Mouse (Mus musculus) brain, embryonic 14.5 days (tissue): ENCODE data around the gene Lonp2. TPM values are rescaled to one million over a fixed set of nuclear protein-coding genes. Genes with fewer than 3 reads are reported as not detected.

Source experiments
- DNase-seq: peaks from one replicate; pipeline ENCODE4 v3.0.0-alpha.2; 2011; ENCODE audit warnings: low read depth
- CTCF ChIP-seq: fragments of 200-500 bp; IDR thresholded peaks from 2 replicates; pipeline ENCODE4 v1.5.1; 2012; ENCODE audit warnings: inconsistent platforms, mild to moderate bottlenecking, moderate library complexity, borderline replicate concordance; ENCODE audit not compliant: insufficient read depth, insufficient read length; ENCODE audit errors: extremely low read depth
- POLR2A ChIP-seq: fragments of 200-500 bp; IDR thresholded peaks from 2 replicates; pipeline ENCODE4 v1.6.1; 2012; ENCODE audit warnings: mild to moderate bottlenecking, inconsistent platforms, borderline replicate concordance; ENCODE audit not compliant: poor library complexity, insufficient read depth, insufficient read length, severe bottlenecking; ENCODE audit errors: extremely low read depth
- polyA plus RNA-seq: library from polyadenylated mRNA; depleted of rRNA; stranded (reverse); fragments of >200 nt; gene quantifications from 2 replicates; pipeline ENCODE4 v1.2.3, GENCODE M21; 2012

The Lonp2 gene
- polyA plus RNA-seq, 1 experiment = 53.5 TPM

DNA sequence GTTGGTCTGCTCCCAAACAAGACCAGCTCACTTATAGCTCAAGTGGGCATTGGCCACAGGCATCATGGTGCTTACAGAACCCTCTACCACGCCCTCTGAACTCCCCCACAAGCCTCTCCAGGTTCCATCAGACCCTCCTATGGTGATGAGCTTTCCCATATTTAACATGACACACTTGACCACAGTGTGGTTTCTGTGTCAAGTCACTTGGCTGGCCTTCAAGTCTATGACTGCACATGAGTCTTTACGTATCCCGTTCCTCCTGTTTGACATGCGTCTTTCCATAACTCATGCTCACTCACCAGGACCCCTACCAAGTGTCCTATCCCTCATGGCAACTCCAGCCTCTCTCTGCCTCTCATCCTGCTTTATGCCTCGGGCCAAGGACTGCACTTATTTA lies 28.2 kb upstream of the Lonp2 start:
- TF ChIP-seq CTCF (no peak), POLR2A (no peak)
- no peak for DNase-seq

DNA sequence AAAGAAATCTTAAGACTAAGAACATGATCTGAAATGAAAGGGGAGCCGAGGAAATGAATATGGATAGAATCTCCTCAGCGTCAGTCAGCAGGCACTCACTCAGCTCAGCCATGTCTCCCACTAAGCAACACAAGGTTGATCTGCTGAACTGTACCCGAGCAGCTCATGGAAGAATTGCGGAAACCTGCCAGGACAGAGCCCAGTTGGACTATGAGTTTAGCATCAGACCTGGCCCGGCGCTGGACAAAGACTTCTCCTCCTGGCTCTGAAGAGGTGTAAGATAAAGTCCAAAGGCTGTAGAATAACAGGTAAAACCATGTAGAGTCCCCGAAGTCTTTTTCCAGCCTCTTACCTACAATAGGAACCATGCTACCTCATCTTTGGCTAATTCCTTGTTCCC lies 26.2 kb upstream of the Lonp2 start:
- TF ChIP-seq CTCF (no peak), POLR2A (no peak)
- no peak for DNase-seq

DNA sequence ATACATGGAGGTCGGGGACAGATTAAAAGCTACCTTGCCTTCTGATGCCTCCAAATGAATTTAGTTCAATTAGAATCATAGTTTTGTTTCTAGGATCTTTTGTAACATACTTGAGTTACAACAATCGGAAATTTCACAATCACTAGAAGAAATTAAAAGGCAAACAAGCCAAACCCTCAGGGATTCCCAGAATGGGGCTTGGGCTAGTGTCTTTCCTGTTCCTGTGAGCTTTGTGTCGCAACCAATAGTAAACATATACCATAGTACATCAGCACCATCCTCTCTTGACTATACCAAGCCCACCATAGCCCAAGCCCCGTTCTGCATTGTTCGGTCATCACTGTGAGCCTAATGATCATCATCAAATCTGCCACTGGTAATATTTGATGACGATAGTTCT lies 24.5 kb upstream of the Lonp2 start:
- no peak for DNase-seq
- no peak for TF ChIP-seq CTCF
- no peak for TF ChIP-seq POLR2A

DNA sequence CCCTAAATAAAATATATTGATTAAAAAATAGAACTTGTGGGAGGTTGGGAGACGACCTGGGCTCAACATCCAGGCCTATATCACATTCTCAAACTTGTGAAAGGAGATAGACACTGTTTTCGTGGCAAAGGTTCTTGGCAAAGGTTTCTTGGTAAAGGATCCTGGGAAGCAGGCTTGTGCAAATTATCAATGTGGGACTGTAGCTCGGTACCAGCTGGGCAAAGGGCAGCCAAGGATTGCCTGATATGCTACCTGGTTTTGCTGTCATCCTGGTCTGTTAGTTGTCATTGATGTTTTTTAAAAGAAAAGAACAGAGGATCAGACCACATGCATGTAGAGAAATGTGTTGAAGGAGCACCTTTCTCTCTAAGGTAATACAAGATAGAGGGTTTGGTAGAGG lies 23.5 kb upstream of the Lonp2 start:
- no peak for DNase-seq
- TF ChIP-seq POLR2A = no peak
- no peak for TF ChIP-seq CTCF

DNA sequence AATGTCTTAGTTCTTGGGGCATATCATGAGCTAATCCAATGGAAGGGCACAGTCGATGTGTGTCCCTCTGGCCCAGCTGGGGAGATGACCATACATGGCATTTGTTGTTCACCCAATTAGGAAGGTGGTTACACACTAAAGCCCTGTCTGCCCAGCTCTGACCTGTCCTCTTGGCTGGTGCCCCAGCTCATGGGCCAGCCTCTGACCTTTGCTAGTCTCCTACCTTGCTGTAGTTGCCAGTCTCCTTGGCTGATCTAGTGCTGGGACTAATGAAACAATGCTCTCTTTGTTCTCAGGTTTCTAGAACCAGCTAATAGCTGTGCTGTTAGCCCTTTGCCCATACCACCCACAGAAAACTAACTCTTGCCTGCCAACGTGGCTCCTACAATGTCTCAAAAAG lies 20.7 kb upstream of the Lonp2 start:
- no peak for DNase-seq
- no peak for TF ChIP-seq POLR2A
- TF ChIP-seq CTCF = no peak

DNA sequence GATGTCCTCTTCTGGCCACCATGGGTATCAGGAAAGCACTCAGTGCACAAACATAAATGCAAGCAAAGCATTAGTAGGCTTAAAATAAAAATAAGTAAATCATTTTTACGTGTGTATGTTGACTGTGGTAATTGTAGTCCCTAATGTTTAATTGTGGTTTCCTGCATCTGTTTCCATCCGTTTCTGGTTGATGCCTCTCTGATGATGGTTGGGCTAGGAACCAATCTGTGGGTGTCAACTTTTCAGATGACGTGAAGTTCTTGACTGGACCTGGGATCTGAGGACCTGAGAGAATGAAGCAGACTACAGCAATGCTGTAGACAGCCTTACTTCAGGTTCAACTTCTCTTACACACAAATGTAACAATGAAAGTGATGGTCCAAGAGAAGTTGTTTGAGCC lies 19.2 kb upstream of the Lonp2 start:
- no peak for DNase-seq
- TF ChIP-seq POLR2A = no peak

DNA sequence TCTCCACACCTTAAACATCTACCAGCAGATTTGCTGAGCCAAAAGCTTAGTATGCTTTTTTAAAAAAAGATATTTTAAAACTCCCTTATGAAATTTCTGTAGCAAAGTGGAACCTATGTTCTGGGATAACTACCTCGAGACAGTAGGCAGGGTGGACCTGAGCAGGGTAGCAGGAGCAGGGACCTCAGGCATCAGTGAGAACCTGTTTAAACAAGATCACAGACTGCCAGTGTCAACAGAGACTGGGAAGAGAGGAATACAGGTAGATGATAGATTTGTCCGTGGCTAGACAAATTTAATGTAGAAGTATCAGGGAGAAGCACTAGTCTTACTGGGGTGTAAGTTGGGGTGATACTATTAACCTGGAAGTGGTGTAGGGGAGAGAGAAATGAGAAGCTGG lies 10.0 kb upstream of the Lonp2 start:
- no peak for TF ChIP-seq CTCF
- DNase-seq = no peak

DNA sequence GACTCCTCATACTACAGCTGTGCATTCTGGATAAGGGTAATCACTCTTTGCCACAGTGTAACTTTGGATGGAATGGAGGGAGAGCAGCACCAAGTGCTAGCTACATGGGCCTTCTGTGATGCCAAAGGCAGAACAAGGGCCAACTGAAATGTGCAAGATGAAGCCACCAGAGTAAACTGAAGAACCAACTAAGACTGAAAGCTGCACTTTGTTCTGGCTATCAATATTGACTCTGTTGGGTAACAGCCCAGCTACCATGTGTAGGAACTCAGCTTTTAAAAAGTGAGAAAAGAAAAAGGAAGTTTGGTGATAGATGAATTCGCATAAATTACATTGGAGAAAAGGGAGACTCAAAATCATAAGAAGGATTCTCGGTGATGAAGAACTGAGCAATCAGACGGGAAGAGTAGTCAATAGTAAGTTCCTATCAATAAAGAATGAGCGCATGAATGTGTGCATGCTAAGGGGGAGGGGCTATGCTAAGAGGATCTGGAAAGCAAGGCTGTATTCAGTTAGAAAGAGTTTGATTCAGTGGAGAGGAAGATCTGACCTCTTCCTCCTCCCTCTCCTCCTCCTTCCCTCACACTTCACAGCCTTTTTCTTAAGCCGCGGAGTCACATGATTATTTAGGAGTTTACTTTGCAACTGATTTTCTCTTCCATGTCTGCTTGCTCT lies 8.6 kb upstream of the Lonp2 start:
- TF ChIP-seq CTCF (no peak), POLR2A (no peak)
- no peak for DNase-seq

DNA sequence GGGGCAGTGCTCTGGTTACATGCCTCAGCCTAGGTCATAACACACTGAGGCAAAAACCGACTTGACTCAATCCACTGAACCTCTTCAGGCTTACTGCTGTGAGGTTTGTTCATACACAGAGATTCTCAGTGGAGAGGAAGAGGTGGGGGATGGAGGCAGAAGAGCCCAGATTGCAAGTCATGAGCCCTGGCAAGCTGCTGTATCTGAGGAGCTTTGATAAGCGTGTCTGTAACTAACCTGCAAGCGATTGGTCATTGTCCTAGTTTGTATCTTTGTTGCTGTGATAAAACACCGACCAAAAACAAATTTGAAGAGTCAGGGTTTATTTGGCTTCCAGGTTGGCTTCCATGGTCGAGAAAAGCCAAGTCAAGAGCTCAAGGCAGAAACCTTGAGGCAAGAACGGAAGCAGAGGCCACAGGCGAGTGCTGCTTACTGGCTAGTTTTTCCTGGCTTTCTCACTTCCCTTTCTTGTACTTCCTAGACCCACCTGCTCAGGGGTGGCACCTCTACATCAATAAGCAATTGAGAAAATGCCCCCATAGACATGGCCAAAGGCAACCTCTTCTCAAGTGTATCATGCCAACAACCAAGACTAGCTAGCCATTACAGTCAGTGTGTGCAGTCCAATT lies 6.0 kb upstream of the Lonp2 start:
- no peak for DNase-seq
- TF ChIP-seq CTCF (no peak), POLR2A (no peak)

DNA sequence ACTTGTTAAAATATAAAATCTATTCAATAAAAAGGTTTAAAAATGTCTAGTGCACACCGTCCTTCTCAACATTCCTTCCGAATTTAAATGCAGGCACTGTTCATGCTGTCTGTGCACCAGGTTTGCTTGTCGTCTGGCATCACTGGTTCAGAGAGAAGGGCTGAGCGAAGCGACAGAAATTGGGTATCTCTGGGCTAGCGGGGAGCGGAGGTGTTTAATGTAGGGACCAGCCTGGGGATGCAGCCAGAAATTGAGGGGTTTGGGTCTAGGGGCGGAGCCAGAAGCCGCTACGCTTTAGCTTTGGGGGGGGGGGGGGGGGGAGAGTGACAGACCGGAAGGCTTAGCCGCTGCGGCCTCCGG lies 312 bp upstream of the Lonp2 start:
- DNase-seq = no peak
- TF ChIP-seq POLR2A (no peak), CTCF (no peak)

DNA sequence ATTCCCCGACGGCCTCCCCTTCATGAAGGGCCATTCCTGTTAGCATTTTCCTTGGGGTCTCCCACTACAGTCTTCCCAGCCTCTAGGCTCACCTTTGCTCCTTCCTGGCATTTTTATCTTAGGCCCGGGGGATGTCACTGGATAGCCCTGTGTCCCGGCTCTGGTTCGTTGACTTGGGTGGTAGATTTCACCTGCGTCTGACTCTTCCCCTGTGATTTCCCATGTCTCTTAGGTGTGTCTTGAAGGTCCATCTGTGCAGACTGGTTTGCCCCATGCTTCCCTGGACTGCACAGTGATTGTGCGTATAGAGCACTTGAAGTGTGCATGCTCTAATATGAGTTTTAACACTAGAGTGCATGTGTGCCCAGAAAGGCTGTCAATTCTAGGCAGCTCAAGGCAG lies 1.1 kb downstream of the Lonp2 start:
- no peak for DNase-seq
- TF ChIP-seq POLR2A = no peak
- TF ChIP-seq CTCF = no peak

DNA sequence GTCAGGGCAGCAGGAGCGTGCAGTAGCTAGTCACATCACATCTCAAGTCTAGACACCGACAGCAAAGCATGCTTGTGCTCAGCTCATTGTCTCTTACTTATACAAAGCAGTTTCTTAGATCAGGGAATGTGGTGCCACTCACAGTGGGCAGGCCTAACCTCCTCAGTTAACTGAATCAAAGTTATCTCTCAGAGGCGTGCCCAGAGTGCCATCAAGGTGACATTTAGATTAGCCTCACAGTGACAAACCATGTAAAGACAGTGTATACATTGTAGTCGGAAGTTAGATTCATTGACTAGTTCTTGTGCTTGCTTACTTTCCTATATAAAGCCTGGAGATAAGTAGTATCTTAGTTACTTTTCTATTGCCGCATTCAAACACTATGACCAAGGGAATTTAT lies 6.4 kb downstream of the Lonp2 start:
- no peak for TF ChIP-seq POLR2A
- TF ChIP-seq CTCF = no peak
- no peak for DNase-seq
